Mouse (Mus musculus): ENCODE results near the gene Calml4. TPM values are rescaled to one million over a fixed set of nuclear protein-coding genes. Genes with fewer than 3 reads are reported as not detected.
"Not testable (repeated sequence)": the region's sequence is repeated elsewhere in the genome, so short reads cannot be mapped to it uniquely, and the experiment has no call there.

Gene Calml4
- polyA plus RNA-seq, 1 experiment from 2014 or later = 0.21 TPM

- H3K9me3 ChIP-seq = no peaks in the 10 kb centered on the region
- H3K27me3 ChIP-seq (ENCODE audit: poor library complexity, severe bottlenecking) = no peaks in the 10 kb centered on the region
- H3K27ac ChIP-seq = peak overlapping the region; percentile 94
- peaks cover 9% of the 10 kb centered on the region for H3K36me3 ChIP-seq (replicated peaks)
- WGBS = 20% methylated on average over 14 of the region's 14 CpGs
- H3K4me1 ChIP-seq = peaks cover 44% of the 10 kb centered on the region
- peak; percentile 42 for DNase-seq (ENCODE audit: extremely low spot score, low spot score)
- peak overlapping the region; percentile 71 for H3K4me3 ChIP-seq
Observed at GRCm38 (mm10) chr9:62839172-62839770, 18.6 kb upstream of the Calml4 start.

- no peak overlapping the region for H3K4me3 ChIP-seq
- DNase-seq (ENCODE audit: extremely low spot score, low spot score) = no peak
- no peaks in the 10 kb centered on the region for H3K27me3 ChIP-seq (ENCODE audit: poor library complexity, severe bottlenecking)
- 75% methylated on average over 10 of the region's 10 CpGs for WGBS
- no peak overlapping the region for H3K27ac ChIP-seq
- H3K36me3 ChIP-seq (replicated peaks) = peaks cover 19% of the 10 kb centered on the region
- H3K4me1 ChIP-seq = peaks cover 37% of the 10 kb centered on the region
- no peaks in the 10 kb centered on the region for H3K9me3 ChIP-seq
Observed at GRCm38 (mm10) chr9:62843356-62844024, 14.4 kb upstream of the Calml4 start.

GRCm38 (mm10) chr9:62844461-62844860 lies 13.4 kb upstream of the Calml4 start:
- Histone ChIP-seq H3K36me3 (replicated peaks) (peaks cover 22% of the 10 kb centered on the region), H3K27ac (no peak overlapping the region), H3K4me3 (no peak overlapping the region), H3K9me3 (no peaks in the 10 kb centered on the region), H3K4me1 (peaks cover 30% of the 10 kb centered on the region), H3K27me3 (ENCODE audit: poor library complexity, severe bottlenecking) (no peaks in the 10 kb centered on the region)
- no peak for DNase-seq (ENCODE audit: extremely low spot score, low spot score)
- 93% methylated on average over 5 of the region's 5 CpGs for WGBS

GRCm38 (mm10) chr9:62847694-62848093 lies 10.2 kb upstream of the Calml4 start:
- Histone ChIP-seq H3K27ac (no peak overlapping the region), H3K4me1 (peaks cover 26% of the 10 kb centered on the region), H3K36me3 (replicated peaks) (peaks cover 27% of the 10 kb centered on the region), H3K9me3 (no peaks in the 10 kb centered on the region), H3K4me3 (no peak overlapping the region), H3K27me3 (ENCODE audit: poor library complexity, severe bottlenecking) (no peaks in the 10 kb centered on the region)
- peak; percentile 90 for DNase-seq (ENCODE audit: extremely low spot score, low spot score)
- 3% methylated on average over 3 of the region's 3 CpGs for WGBS

- Histone ChIP-seq H3K36me3 (replicated peaks) (peaks cover 27% of the 10 kb centered on the region), H3K27me3 (ENCODE audit: poor library complexity, severe bottlenecking) (no peaks in the 10 kb centered on the region), H3K9me3 (no peaks in the 10 kb centered on the region), H3K4me1 (peaks cover 26% of the 10 kb centered on the region), H3K4me3 (no peak overlapping the region), H3K27ac (no peak overlapping the region)
- DNase-seq (ENCODE audit: extremely low spot score, low spot score) = no peak
- WGBS = 84% methylated on average over 3 of the region's 3 CpGs
Observed at GRCm38 (mm10) chr9:62848641-62849040, 9.2 kb upstream of the Calml4 start.

GRCm38 (mm10) chr9:62851571-62851970 lies 6.3 kb upstream of the Calml4 start:
- Histone ChIP-seq H3K4me1 (peaks cover 30% of the 10 kb centered on the region), H3K9me3 (no peaks in the 10 kb centered on the region), H3K27me3 (ENCODE audit: poor library complexity, severe bottlenecking) (0 out of 2 replicates have a peak, but pooled peaks cover 1% of the 10 kb centered on the region), H3K27ac (peak overlapping the region; percentile 44; the same call in 1 of the 2 replicates), H3K36me3 (replicated peaks) (peaks cover 25% of the 10 kb centered on the region), H3K4me3 (no peak overlapping the region)
- 81% methylated on average over 2 of the region's 2 CpGs for WGBS
- DNase-seq (ENCODE audit: extremely low spot score, low spot score) = no peak

GRCm38 (mm10) chr9:62854483-62854882 lies 3.4 kb upstream of the Calml4 start:
- no peak overlapping the region for H3K27ac ChIP-seq
- peaks cover 15% of the 10 kb centered on the region for H3K36me3 ChIP-seq (replicated peaks)
- no peak for DNase-seq (ENCODE audit: extremely low spot score, low spot score)
- no peaks in the 10 kb centered on the region for H3K9me3 ChIP-seq
- no peak overlapping the region for H3K4me3 ChIP-seq
- peaks cover 9% of the 10 kb centered on the region for H3K27me3 ChIP-seq (ENCODE audit: poor library complexity, severe bottlenecking)
- H3K4me1 ChIP-seq = peaks cover 42% of the 10 kb centered on the region
- 71% methylated on average over 4 of the region's 4 CpGs for WGBS

GRCm38 (mm10) chr9:62857216-62857615 lies 664 bp upstream of the Calml4 start:
- DNase-seq (ENCODE audit: extremely low spot score, low spot score) = no peak
- Histone ChIP-seq H3K4me3 (no peak overlapping the region), H3K9me3 (no peaks in the 10 kb centered on the region), H3K27me3 (ENCODE audit: poor library complexity, severe bottlenecking) (peaks cover 15% of the 10 kb centered on the region), H3K27ac (no peak overlapping the region), H3K4me1 (peaks cover 35% of the 10 kb centered on the region), H3K36me3 (replicated peaks) (no peaks in the 10 kb centered on the region)
- WGBS = 79% methylated on average over 9 of the region's 9 CpGs

GRCm38 (mm10) chr9:62858266-62859019 lies 563 bp downstream of the Calml4 start:
- 58% methylated on average over 8 of the region's 8 CpGs for WGBS
- Histone ChIP-seq H3K27ac (peak overlapping the region; percentile 58), H3K4me3 (no peak overlapping the region), H3K36me3 (replicated peaks) (no peaks in the 10 kb centered on the region), H3K27me3 (ENCODE audit: poor library complexity, severe bottlenecking) (peaks cover 15% of the 10 kb centered on the region), H3K4me1 (peaks cover 34% of the 10 kb centered on the region), H3K9me3 (no peaks in the 10 kb centered on the region)
- no peak for DNase-seq (ENCODE audit: extremely low spot score, low spot score)

GRCm38 (mm10) chr9:62860102-62860501 lies 2.2 kb downstream of the Calml4 start:
- H3K36me3 ChIP-seq (replicated peaks); H3K4me3 ChIP-seq; DNase-seq (ENCODE audit: extremely low spot score, low spot score); H3K9me3 ChIP-seq; H3K27ac ChIP-seq: not testable (repeated sequence)
- H3K27me3 ChIP-seq (ENCODE audit: poor library complexity, severe bottlenecking) = peaks cover 15% of the 10 kb centered on the region
- H3K4me1 ChIP-seq = peaks cover 30% of the 10 kb centered on the region
- WGBS = 66% methylated on average over 7 of the region's 7 CpGs

GRCm38 (mm10) chr9:62860866-62861265 lies 3.0 kb downstream of the Calml4 start:
- 52% methylated on average over 4 of the region's 4 CpGs for WGBS
- DNase-seq (ENCODE audit: extremely low spot score, low spot score) = no peak
- Histone ChIP-seq H3K36me3 (replicated peaks) (no peaks in the 10 kb centered on the region), H3K27ac (no peak overlapping the region), H3K27me3 (ENCODE audit: poor library complexity, severe bottlenecking) (peaks cover 15% of the 10 kb centered on the region), H3K4me1 (peaks cover 30% of the 10 kb centered on the region), H3K9me3 (no peaks in the 10 kb centered on the region), H3K4me3 (no peak overlapping the region)

GRCm38 (mm10) chr9:62869236-62869635 lies 11.4 kb downstream of the Calml4 start:
- H3K27me3 ChIP-seq (ENCODE audit: poor library complexity, severe bottlenecking) = not testable (repeated sequence)

GRCm38 (mm10) chr9:62870728-62871127 lies 12.8 kb downstream of the Calml4 start:
- no peaks in the 10 kb centered on the region for H3K9me3 ChIP-seq
- H3K36me3 ChIP-seq (replicated peaks) = no peaks in the 10 kb centered on the region
- no peak overlapping the region for H3K27ac ChIP-seq
- peaks cover 7% of the 10 kb centered on the region for H3K4me1 ChIP-seq
- DNase-seq (ENCODE audit: extremely low spot score, low spot score) = peak; percentile 10
- H3K4me3 ChIP-seq = no peak overlapping the region
- H3K27me3 ChIP-seq (ENCODE audit: poor library complexity, severe bottlenecking) = no peaks in the 10 kb centered on the region

More at GRCm38 (mm10) chr9:62869236-62869635, 11.4 kb downstream of the Calml4 start:
- not testable (repeated sequence) for H3K4me1 ChIP-seq; H3K27ac ChIP-seq; H3K36me3 ChIP-seq (replicated peaks); H3K9me3 ChIP-seq; DNase-seq (ENCODE audit: extremely low spot score, low spot score); H3K4me3 ChIP-seq
- WGBS = 90% methylated on average over 4 of the region's 4 CpGs
